Mouse (Mus musculus): ENCODE data around the gene Gm20850.
"Not testable (repeated sequence)": the region's sequence is repeated elsewhere in the genome, so short reads cannot be mapped to it uniquely, and the experiment has no call there.

Gm20850 gene

DNA sequence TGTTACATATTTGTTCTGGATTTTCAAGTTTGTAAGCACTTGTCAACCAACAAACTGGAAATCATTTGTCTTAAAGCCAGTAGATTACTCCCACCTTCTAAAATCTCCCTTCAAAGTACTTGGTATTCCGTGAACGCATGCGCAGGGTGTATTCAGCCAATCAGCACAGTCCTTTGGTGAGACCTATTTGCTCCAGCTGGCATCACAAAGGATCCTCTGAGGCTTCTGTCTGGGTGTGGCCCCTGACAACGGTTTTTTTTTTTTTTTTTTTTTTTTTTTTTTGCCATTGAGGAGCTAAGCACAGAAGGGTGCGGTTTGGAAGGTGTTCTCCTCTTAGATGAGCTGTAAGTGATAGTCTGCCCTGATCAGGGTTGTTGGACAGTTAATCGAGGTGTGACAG, at the start of gene Gm20850:
Gene Gm20850, plus strand, starts transcription at position 301 of the 400 bp plus-strand sequence.
- DNase-seq: not testable (repeated sequence)
